Mouse (Mus musculus) megakaryocyte, embryonic 14.5 days (primary cell): ENCODE measurements around the gene Atp11b. TPM values are rescaled to one million over a fixed set of nuclear protein-coding genes. Genes with fewer than 3 reads are reported as not detected.

Source experiments
- H3K27me3 ChIP-seq: replicated peaks from 2 replicates; pipeline ENCODE3; 2012; ENCODE audit warnings: inconsistent platforms
- H3K36me3 ChIP-seq: replicated peaks from 2 replicates; pipeline ENCODE3; 2012; ENCODE audit warnings: low read length, inconsistent platforms, mixed read lengths
- H3K4me1 ChIP-seq: 2 replicates; pipeline ENCODE4 v1.6.1; 2012; ENCODE audit warnings: inconsistent platforms
- H3K4me3 ChIP-seq: replicated peaks from 2 replicates; pipeline ENCODE3; 2012; ENCODE audit warnings: moderate library complexity, mild to moderate bottlenecking, inconsistent platforms
- H3K9me3 ChIP-seq: 2 replicates; pipeline ENCODE4 v1.6.1; 2012; ENCODE audit warnings: inconsistent platforms
- FLI1 ChIP-seq: IDR thresholded peaks from 2 replicates; pipeline ENCODE4 v1.6.1; 2012; ENCODE audit warnings: low read length, inconsistent platforms, mixed read lengths
- GATA1 ChIP-seq: IDR thresholded peaks from 3 replicates; pipeline ENCODE4 v1.6.1; 2012; ENCODE audit warnings: mixed read lengths, low read length, inconsistent platforms, borderline replicate concordance
- polyA plus RNA-seq: library from polyadenylated mRNA; stranded (reverse); fragments of >175 nt; gene quantifications from 2 replicates; pipeline ENCODE4 v1.2.3, GENCODE M21; 2012; ENCODE audit warnings: low replicate concordance; ENCODE audit not compliant: insufficient read depth

Gene Atp11b
- polyA plus RNA-seq, 1 experiment, result 6.9 TPM

DNA sequence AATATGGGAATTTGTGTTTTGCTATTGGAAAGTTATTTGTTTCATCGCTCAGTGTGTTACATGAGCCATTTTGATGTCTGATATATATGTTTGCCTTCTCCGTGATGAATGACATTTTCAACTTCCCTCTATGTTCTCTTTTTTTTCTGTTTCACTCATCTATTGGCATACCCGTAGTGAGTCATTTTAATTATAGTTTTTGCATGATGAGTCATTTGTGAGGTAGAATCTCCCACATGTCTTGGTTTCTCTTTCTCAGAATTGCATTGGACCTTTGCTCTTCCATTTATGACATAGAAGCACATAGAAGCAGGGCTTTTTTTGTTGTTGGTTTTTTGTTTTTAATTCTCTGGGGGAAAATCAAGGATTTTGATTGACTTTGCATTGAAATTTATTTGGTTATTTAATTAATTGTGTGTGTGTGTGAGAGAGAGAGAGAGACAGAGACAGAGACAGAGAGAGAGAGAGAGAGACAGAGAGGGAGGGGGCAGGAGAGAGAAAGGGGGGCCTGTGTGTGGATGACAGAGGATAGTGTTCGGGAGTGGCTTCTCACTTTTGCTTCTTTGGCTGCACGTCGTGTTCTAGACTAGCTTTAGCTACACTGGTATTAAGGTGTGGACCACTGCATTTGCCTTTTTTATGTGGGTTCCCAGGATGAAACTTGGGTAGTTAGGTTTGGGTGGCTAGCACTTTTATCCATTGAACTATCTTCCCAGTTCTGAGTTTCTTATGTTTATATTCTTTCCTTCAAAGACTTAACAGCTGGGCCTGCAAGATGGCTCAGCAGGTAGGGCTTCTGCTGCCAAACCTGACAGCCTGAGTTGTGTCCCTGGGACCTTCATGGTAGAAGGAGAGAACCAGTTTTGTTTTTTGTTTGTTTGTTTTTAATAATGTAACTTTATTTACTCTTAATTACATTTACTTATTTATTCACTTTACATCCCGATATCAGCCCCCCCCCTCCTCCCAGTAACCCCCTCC lies 11.0 kb downstream of the Atp11b start:
- Histone ChIP-seq H3K27me3 (no peaks in the 10 kb centered on the region), H3K36me3 (peaks cover 12% of the 10 kb centered on the region), H3K4me1 (peaks cover 45% of the 10 kb centered on the region), H3K9me3 (no peaks in the 10 kb centered on the region), H3K4me3 (peak overlapping the region; percentile 46)
- no peak for TF ChIP-seq FLI1
- TF ChIP-seq GATA1, result no peak

DNA sequence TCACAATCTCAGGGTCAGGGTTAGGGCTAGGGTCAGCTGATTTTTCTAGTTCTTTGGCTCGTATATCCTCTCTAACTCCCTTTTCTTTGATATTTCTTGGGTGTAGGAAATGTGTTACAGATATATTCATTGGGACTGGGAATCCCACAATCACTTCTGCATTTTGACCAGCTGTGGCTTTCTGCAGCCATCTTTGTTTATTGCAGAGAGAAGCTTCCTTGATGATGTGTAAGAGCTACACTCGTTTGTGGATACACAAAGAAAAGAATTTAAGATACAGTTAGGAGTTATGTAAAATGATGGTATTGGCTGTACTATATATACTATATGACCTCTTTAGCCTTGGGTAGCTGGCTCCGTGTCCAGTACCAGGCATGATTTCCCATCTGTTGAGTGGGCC lies 25.8 kb downstream of the Atp11b start:
- Histone ChIP-seq H3K27me3 (no peaks in the 10 kb centered on the region), H3K4me1 (peaks cover 17% of the 10 kb centered on the region; the same call in 1 of the 2 replicates), H3K36me3 (peaks cover 39% of the 10 kb centered on the region), H3K4me3 (no peak overlapping the region), H3K9me3 (no peaks in the 10 kb centered on the region)
- TF ChIP-seq FLI1, result no peak

DNA sequence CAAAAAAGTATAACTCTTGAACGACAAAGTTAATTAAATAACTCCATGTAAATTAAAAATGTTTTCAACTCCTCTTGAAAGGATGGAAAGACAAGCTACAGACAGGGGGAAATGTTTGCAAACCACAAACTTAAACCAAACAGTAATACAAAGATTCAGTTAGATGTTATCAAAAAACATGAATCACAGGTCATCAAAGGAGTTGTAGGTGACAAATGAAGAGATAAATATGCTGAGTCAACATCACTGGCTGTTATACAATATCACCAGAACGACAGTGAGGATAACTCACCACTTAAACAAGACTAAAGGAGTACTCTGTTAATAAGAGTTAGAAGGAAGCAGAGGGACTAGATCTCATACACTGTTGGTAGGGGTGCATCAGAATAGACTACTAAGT lies 48.1 kb downstream of the Atp11b start:
- Histone ChIP-seq H3K4me1 (no peaks in the 10 kb centered on the region), H3K9me3 (peaks cover 7% of the 10 kb centered on the region; the same call in 1 of the 2 replicates), H3K4me3 (no peak overlapping the region), H3K36me3 (peaks cover 90% of the 10 kb centered on the region), H3K27me3 (no peaks in the 10 kb centered on the region)
- TF ChIP-seq FLI1, result no peak
- TF ChIP-seq GATA1, result no peak

DNA sequence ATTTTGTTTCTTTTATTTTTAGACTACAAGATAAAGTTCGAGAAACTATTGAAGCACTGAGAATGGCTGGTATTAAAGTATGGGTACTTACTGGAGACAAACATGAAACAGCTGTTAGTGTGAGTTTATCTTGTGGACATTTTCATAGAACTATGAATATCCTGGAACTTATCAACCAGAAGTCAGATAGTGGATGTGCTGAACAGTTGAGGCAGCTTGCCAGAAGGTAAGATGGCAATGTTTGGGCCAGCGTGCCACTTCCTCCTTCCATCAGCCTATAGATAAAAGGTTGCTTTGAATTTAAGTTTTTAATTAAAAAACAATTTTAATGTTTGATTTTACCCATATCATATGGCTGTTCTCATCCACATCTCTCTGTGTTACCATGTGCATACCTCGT lies 66.0 kb downstream of the Atp11b start:
- TF ChIP-seq GATA1 (no peak), FLI1 (no peak)
- Histone ChIP-seq H3K27me3 (no peaks in the 10 kb centered on the region), H3K9me3 (no peaks in the 10 kb centered on the region), H3K4me1 (peaks cover 19% of the 10 kb centered on the region), H3K4me3 (no peak overlapping the region), H3K36me3 (peaks cover 79% of the 10 kb centered on the region)

DNA sequence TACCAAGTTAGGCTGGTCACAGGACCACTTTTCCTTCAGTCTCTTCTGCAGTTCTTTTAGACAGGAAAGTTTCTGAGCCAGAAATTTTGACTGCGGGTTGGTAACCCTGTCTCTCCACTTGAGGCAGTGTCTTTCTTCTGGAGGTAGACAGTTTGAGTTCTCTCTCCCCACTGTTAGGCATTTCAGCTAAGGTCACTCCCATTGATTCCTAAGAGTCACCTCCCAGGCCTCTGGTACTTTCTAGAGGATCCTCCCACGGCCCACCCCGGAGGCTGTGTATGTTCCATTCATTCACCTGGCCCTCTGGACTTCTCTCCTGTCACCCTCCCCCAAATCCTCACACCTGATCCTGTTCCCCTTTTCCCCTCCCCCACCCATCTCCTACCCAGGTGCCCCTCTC lies 68.1 kb downstream of the Atp11b start:
- H3K4me3 ChIP-seq, result no peak overlapping the region
- TF ChIP-seq GATA1 (no peak), FLI1 (no peak)
- H3K4me1 ChIP-seq, result peaks cover 25% of the 10 kb centered on the region
- H3K36me3 ChIP-seq, result peaks cover 84% of the 10 kb centered on the region
- H3K27me3 ChIP-seq, result no peaks in the 10 kb centered on the region
- H3K9me3 ChIP-seq, result no peaks in the 10 kb centered on the region

DNA sequence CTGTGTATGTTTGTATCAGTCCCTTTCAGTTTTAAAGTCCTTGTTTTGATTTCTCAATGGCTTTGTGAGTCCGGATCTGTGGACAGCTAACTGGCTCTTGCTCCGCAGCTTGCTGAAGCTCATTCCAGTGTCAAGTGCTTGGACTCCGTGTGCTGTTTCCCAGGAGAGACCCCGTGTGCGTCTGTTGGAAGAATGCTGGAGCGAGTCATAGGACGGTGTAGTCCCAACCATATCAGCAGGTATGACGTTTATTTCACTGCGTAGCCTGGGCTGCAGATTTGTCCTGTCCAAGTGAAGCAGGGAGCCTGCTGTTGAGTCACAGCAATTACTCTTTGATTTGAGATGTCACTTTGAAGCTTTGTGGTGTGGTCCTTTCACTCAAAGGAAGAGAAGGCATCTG lies 95.4 kb downstream of the Atp11b start:
- no peak for TF ChIP-seq GATA1
- TF ChIP-seq FLI1, result no peak
- Histone ChIP-seq H3K9me3 (no peaks in the 10 kb centered on the region), H3K36me3 (peaks cover 80% of the 10 kb centered on the region), H3K4me3 (no peak overlapping the region), H3K4me1 (peaks cover 8% of the 10 kb centered on the region; the same call in 1 of the 2 replicates), H3K27me3 (no peaks in the 10 kb centered on the region)

DNA sequence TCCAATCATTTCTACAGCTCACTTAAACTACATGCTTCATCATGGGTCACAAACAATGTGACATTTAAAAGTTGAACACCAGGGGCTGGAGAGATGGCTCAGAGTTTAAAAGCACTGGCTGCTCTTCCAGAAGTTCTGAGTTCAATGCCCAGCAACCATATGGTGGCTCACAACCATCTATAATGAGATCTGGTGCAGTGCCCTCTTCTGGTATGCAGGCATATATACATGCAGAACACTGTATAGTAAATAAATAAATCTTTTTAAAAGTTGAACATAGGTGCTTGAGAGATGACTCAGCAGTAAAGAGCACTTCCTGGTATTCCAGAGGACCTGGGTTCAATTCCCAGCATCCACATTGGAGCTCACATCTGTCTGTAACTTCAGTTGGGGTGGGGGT lies 129.4 kb downstream of the Atp11b start:
- peaks cover 4% of the 10 kb centered on the region; the same call in 1 of the 2 replicates for H3K4me1 ChIP-seq
- no peak overlapping the region for H3K4me3 ChIP-seq
- no peak for TF ChIP-seq FLI1
- TF ChIP-seq GATA1, result no peak

DNA sequence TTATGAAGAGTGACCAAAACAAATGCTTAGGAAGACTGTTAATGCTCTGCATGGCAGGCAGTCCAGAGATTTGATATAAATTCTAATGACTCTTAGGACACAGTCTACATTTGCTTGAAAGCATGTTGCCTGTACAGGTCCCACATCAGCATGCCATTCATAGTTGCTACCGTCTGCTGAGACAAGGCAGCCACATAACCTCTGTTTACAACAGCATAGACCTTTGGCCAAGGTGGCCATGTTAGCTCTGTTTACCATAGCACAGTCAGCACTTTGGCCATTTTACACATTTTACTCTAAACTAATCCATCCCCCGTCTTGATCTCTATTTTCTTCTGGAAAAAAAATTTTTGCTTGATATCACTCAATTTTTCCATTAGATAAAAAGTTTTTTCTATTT lies 135.6 kb downstream of the Atp11b start:
- H3K36me3 ChIP-seq, result peaks cover 58% of the 10 kb centered on the region

More for the DNA sequence above, 129.4 kb downstream of the Atp11b start:
- no peaks in the 10 kb centered on the region for H3K27me3 ChIP-seq
- no peaks in the 10 kb centered on the region for H3K9me3 ChIP-seq
- H3K36me3 ChIP-seq, result peaks cover 16% of the 10 kb centered on the region

DNA sequence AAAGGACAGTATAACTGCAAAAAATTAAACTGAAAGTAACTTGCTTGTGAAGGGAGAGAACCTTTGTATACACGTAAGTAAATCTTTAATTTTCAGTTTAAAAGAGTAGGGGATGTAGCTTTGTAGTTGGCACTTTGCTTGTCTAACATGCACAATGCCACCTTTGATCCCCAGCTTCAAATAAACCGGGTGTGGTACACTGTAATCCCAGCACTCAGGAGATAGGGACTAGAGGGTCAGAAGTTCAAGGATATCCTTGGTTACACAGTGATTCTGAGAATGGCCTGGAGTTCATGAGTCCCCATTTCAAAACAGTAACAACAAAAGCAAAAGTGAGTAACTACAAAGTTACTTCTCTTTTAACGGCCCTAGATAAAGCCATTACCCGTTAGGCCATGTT lies 137.2 kb downstream of the Atp11b start:
- no peaks in the 10 kb centered on the region for H3K9me3 ChIP-seq
- no peak for TF ChIP-seq FLI1
- TF ChIP-seq GATA1, result no peak
- no peak overlapping the region for H3K4me3 ChIP-seq
- H3K27me3 ChIP-seq, result no peaks in the 10 kb centered on the region
- H3K4me1 ChIP-seq, result peaks cover 7% of the 10 kb centered on the region
- H3K36me3 ChIP-seq, result peaks cover 62% of the 10 kb centered on the region

More for the DNA sequence above, 135.6 kb downstream of the Atp11b start:
- Histone ChIP-seq H3K4me3 (no peak overlapping the region), H3K4me1 (peaks cover 7% of the 10 kb centered on the region), H3K27me3 (no peaks in the 10 kb centered on the region), H3K9me3 (no peaks in the 10 kb centered on the region)
- TF ChIP-seq GATA1 (no peak), FLI1 (no peak)

DNA sequence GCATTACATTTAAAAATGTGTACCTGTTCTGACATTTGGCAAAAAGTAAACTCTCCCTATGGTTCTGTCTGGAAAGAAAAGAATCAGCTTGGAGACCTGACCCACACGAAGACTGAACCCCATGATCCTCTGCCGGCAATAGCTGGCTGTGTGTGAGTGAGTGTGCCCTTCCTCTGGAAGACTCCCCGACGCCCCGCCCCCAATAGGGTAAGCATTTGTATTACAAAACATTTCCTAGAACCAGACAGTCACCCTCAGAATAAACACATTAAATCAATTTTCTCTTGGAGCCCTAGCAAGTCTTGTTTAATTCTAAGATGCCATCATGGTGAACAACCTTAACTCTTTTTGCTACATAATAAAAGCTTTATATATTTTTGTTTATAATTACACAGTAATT lies 139.2 kb downstream of the Atp11b start:
- H3K36me3 ChIP-seq, result peaks cover 61% of the 10 kb centered on the region
- TF ChIP-seq GATA1, result no peak
- no peak for TF ChIP-seq FLI1
- no peak overlapping the region for H3K4me3 ChIP-seq
- H3K27me3 ChIP-seq, result no peaks in the 10 kb centered on the region
- peaks cover 7% of the 10 kb centered on the region for H3K4me1 ChIP-seq
- H3K9me3 ChIP-seq, result no peaks in the 10 kb centered on the region
